Mouse (Mus musculus): Measurements from ENCODE around the gene Cmklr1. TPM values are rescaled to one million over a fixed set of nuclear protein-coding genes. Genes with fewer than 3 reads are reported as not detected.
"Not testable (repeated sequence)": the region's sequence is repeated elsewhere in the genome, so short reads cannot be mapped to it uniquely, and the experiment has no call there.

Cmklr1 gene
- total RNA-seq, 4 experiments from 2014 or later, result 14.2 to 27.6 (median 21.2) TPM

DNA sequence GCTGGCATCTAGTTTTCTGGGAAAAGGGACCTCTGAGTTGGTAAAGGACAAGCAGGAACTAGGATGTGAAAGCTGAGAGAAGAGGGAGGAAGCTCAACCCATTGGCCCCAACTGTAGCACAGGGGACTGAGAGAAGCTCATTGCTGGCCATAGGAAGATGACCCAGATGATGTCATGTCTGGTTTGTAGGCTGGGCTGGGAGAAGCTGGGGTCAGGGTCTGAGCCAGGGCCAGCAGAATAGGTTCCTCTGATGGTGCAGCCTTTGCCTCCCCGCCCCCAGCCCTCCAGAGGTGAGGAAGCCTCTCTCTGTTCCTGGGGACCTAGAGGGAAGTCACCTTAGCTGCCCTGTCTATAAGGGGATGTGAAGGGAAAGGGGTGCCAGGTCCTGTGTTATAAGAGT lies 31.1 kb downstream of the Cmklr1 start:
- DNase-seq, result no peak

DNA sequence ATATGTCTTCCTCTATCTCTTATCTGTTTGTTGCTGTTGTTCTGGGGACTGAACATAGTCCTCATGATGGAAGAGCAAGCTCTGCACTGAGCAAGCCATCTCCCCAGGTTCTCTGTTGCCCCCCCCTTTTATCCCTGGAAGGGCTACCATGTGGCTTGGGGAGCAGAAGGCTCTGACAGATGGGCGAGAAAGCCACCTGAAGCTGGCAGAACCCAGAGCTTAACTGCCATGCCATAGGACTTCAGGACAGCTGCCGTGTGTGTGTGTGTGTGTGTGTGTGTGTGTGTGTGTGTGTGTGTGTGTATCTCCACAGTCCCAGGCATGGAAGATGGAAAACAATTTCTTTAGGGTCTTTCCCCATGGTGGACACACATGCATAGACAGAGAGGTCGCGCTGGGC lies 31.5 kb downstream of the Cmklr1 start:
- no peak for DNase-seq

DNA sequence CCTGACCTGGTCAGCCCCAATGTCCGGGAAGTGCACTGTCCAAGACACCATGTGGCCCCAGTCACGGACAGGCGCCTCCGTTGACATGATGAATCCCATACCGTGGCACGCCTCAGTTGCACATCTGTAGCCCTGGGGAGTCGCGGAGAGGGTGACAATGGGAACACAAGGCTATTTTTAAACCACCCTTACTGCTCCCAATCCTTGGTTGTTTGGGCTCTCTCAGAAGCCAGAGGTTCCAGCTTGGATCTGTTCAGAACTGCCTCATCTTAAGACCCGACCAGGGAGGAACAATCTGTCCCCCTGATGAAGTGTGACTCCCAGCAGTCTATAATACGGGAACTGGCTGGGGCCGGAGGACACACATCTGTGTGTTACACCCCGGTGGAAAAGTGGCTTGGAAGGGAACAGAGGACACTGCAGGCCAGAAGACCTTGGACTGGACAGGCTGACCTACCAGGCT lies 38.4 kb downstream of the Cmklr1 start:
- no peak for DNase-seq

DNA sequence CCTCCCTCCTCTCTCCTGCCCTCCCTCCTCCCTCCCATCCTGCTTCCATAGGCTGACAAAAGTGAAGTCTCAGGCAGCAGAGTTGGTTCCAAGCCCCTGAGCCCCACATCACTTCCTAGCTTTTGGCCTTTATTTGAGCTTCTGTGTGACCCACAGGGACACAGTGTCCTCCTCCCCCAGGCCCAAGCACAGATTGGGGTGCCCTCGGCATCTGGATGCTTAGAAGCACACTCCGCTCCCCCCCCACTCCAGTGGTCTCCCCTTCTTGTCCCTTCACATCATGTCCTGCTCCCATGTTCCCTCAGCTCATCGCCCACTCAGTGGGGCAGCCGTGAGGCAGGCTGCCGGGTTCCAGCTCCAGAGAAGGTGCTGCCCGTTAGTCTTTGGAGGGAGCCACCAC lies 39.1 kb downstream of the Cmklr1 start:
- DNase-seq, result no peak

DNA sequence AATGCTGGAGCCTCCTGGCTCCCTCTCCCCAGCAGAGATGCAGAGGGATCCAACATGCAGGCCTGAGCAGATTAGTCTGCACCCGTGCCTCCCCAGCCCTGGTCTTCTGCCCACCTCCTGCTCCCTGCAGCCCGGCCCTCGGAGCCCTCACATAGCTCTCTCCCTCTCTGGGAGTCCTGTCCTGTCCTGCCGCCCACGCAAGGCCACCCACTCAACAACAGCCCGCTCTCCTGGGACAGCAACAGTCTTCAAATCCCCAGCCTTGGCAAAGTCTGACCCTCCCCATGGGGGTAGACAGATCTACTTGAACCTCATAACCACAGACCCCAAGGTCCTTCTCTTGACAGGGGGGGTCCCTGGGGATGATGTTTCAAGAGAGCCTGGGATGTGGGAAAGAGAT lies 39.7 kb downstream of the Cmklr1 start:
- DNase-seq, result no peak

DNA sequence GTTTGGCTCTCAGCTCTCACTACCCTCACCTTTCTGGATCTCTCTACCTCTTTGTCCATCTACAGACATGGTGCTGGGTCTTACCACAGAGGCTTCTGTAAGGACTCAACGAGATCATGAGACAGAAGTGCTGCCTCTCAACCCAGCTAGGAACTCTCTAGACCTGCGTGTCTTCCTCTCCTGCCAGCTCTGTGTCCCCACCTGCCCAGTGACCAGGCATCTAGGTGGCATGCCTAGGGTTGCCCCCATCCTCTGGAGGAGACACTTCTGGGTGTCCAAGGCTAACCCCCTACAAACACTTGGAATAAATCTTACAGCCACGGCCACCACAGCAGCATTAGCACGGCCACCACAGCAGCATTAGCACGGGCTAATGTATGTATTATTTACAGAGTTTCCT lies 40.3 kb downstream of the Cmklr1 start:
- DNase-seq, result no peak

DNA sequence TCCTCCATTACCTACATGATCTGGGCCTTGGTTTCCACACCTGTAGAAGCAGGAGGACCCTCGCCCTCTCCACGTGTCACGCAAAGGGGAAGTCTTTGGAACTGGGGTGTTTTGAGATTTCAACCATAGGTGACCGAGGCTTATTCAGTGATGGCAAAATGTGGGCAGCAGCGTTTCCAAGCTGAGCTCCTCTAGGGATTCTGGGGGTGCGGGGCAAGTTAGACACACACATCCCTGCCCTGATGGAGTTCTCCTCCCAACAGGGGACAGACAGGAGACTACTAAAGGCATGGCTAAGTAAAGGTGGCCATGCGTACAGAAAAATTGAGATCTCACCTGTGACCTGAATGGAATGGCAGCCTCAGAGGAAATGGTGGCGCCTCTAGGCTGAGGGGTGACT lies 41.7 kb downstream of the Cmklr1 start:
- no peak for DNase-seq

DNA sequence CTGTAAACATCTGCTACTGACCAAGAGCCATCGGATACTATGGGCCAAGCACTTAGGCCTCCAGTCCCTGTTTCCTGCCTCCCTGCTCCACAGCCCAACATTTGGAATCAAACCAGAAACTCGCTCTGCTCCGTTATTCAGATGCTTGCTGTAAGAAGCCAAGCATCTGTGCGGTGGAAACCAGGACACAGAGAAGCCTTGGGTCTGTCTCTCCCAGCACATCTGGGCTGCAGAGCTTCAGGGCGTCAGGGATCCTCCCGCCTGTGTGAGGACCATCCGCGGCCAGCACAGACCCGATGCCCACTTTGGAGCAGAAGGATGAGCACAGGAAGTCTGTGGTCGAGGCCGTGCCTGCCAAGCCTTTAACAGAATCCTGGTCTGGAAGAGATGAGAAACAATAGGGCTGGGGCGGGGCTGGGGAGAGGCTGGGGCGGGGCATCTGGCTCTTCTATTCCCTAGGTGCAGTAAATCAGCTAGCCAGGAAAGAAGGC lies 42.2 kb downstream of the Cmklr1 start:
- DNase-seq, result no peak

DNA sequence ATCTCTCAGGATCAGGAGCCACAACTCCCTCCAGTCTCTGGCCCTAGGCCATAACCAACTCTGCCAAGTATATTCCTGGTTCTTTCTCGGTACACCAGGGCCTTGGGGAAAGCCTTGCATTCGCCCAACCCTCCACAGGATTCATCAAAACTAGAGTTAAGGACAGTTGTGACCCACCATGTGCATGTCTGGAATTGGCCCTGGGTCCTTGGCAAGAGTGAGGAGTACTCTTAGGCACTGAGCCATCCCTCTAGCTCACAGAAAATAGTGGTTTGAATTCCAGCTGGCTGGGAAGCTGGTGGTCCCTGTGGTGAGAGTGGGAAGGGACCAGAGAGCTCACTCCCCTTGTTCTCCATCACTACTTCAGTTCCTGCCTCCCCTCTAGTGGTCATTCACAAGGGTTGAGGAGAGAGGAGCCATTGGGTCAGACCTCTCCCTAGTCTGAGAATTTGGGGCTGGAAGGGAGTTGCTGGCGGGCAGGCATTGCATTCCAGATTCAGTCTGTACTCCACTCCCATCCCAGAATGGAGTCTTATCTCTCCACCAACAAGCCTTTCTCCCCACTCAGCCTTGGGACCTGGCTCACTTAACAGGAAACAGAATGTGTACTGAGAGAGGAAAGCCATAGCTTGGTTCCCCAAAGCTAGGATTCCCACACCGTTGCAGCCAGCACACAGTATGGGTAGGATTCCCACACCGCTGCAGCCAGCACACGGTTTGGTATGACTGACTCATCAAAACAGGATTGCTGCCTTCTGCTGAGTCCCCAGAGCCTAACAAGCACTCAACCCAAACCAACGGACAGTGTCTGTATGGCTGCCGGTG lies 43.1 kb downstream of the Cmklr1 start:
- no peak for DNase-seq

DNA sequence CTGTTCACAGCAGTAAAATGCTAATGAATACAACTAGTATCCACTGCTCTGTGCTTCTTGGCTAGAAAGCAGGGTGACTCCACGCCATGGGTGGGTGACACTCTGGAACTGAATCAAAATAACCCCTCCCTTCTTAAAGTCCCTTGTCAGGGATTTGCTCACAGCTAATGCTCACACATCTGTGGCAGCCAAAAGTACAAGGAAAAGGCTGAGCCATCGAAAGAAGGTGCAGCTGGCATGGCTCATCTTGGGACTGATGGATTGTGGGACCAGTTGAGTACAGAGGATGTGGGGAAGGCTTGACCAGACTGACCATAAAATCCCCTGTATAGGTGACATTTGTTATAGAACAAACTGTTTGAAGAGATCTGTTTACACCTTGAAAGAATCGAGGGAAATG lies 44.1 kb downstream of the Cmklr1 start:
- no peak for DNase-seq

DNA sequence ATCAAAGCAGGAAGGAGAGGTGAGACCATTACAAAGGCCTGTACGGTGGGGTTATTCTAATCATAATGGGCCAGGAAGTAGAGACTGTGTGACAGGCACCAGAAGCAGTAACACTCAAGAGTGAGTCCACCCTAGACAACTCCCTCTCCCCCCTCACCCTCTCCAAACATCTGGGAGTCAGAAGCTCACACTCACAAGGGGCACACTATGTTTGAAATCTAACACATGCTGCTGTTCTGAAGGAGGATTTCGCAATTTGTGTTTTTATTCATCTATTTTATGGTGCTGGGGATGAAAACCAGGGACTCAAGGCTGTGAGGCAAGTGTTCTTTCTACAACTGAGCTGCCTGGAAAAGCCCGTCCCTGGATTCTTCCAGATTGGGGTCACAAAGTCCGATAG lies 45.5 kb downstream of the Cmklr1 start:
- no peak for DNase-seq

DNA sequence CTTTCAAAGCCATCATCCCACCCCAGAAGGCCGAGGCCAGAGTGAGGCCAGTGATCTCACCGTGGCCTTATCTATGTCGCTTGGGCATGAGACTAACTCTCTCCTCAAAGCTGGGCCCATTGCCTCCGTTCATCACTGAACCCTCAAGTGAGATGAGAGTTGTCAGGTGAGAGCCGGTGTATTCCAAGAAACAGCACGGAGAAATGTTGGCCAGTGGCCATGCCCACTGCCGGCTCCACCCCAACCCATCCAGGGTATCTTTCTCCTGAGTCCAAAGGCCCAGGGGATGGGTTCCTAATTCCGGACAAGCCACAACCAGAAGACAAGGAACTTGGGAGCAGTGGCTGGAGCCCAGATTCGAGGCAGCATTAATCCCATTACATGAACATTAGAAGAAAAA lies 46.8 kb downstream of the Cmklr1 start:
- no peak for DNase-seq

DNA sequence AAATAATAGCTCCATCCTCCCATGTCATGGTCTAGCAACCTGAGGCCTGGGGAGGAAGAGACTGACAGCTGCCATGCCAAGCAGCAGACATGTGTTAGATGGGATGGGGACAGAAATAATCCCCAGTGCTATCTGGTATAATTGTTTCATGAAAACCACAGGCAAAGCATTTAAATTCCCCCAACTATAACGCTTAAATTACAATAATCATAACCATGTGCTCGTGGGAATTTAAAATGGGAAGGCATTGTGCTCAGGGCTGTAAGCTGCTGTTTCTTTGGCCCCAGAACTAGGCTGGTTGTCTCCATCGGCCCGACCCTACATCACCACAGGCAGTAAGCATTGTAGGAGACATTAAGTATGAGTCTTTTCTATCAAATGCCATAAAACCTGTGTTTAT lies 49.4 kb downstream of the Cmklr1 start:
- no peak for DNase-seq

DNA sequence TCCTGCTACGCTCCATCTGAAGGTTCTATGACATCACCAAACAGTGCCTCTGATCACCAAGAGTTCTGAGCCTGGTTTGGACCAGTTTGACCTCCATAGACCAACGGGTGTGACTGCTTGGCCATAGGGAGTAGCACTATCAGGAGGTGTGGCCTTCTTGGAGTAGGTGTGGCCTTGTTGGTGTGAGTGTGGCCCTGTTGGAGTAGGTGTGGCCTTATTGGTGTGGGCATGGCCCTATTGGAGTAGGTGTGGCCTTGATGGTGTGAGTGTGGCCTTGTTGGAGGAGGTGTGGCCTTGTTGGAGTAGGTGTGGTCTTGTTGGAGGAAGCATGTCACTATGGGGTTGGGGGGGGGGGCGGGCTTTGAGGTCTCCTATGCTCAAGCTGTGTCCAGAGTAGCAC lies 50.0 kb downstream of the Cmklr1 start:
- no peak for DNase-seq

DNA sequence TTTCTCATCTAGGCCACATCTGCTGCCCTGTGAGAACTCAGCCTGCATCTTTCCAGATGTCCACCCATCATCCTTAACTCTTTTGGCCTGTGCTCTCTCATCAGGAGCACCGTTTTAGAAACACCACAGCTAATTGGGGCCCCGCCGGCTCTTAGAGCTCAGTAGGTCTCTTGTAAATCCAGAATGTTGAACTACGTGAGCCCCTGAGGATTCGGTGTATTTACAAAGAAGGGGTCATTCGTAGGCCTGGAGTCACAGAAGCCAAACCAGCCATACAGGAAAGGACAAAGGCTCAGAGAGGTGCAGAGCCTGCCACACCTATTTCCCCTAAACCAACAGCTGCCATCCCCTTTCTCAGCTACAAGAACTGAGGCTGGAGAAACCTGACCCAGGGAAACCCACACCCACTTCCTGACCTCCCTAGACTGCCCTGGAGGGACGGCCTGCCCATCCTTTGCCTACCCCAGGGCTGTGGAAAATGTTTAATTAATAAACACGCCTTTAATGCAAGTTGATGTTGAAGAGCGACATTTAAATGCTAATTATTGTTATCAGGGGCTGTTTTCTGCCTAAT lies 53.4 kb downstream of the Cmklr1 start:
- no peak for DNase-seq

DNA sequence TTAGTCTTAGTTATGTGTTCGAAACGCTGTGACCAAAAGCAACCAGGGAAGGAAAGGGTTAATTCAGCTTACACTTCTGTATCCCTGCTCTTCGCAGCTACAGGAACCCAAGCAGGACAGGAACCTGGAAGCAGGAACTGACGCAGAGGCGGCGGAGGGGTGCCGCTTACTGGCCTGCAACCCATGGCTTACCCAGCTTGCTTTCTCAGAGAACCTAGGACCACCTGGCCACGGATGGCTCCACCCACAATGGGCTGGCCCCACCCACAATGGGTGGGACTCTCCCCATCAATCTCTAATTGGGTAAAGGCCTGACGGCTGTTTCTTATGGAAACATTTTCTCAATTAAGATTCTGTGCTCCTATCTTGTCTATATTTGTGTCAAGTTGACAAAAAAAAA lies 54.0 kb downstream of the Cmklr1 start:
- DNase-seq, result no peak

DNA sequence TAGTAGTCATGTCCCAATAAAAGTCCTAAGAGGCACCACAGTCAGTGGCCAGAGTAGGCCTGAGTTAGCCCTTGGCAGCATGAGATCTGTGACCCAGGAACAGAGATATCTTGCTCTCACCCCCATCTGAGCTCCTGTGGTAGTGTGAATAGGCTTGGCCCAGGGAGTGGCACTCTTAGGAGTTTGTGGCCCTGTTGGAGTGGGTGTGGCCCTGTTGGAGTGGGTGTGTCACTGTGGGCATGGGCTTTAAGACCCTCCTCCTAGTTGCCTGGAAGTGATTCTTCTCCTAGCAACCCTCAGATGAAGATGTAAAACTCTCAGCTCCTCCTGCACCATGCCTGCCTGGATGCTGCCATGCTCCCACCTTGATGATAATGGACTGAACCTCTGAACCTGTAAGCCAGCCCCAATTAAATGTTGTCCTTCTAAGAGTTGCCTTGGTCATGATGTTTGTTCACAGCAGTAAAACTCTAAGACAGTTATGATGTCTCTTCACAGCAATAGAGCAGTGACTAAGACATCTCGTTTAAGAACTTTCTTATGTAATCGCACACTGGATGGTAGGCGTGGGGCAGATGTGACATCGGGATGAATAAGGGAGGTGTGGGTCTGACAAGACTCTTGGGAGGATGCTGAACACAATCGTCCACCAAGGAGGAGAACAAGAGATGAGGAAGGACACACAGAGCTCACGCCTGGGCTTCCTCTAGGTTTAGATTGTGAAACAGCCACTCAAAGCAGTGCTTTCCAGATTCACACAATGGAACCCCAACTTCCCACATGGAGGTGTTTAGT lies 56.1 kb downstream of the Cmklr1 start:
- no peak for DNase-seq

DNA sequence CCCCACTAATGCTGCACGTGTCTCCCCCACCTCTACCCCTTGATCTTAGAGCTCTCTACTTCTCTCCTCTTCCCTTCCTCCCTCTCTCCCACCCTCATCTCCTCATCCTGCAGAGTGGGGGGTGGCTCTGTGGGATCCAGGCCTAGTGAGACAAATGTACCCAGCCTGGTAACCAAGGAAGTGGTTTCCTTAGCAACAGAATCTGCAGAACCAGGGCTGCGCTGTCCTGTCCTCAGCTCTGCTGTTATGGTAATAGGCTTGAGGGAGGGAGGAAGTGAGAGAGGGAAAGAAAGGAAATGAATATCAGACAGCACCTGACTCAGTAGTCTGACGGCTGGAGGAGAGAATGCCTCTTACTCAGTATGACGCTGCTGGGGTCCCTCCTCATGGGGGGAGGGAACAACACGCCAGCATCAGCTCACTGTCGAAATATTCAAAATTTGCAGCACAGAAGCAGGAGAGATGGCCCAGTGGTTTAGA lies 58.4 kb downstream of the Cmklr1 start:
- DNase-seq, result no peak

DNA sequence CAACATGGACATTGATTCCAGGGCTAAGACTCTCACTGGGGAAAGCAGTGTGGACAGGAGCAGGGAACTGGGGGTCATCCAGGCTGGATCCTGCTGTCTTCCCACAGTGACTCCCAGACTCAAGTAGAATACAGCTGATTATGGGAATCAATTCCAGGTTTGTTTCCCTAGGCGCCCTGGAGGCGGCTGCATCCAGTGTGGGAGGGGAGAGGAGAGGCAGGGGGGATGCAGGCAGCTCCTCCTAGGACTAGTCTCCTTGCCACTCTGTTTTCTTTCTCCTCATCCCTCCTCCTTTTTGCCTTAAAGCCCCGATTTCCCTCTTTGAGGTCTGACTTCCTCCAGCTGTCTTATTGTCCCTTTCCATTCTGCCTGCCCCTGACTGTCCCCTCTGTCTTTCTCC lies 59.1 kb downstream of the Cmklr1 start:
- no peak for DNase-seq

DNA sequence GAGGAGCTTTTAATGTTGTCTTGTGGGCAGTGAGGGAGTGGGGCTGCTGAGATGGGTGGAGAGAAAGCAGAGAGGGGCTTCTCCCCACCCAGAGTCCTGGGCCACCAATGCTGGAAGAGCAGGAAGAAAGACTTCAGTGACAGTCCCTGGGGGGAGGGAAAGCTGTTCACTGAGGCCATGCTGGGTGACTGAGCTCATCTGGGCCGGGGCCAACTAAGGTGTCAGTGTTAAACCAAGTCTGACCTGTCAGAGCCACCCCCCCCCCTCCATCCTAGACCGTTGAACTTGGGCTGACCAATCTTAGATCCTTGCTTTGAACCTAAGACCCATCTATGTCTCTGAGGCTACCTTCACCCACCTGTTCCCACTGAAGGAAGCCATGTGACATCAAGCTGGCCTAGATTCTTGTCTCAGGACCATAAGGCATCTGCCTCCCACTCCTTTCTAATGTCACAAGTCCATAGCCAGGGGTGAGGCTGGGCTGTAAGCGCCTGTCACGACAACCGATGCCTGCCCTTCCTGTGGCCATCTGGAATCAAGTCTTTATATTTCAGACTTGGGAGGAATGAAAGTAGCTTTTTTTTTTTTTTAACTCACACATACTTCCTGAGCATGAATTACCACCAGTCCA lies 60.1 kb downstream of the Cmklr1 start:
- no peak for DNase-seq

DNA sequence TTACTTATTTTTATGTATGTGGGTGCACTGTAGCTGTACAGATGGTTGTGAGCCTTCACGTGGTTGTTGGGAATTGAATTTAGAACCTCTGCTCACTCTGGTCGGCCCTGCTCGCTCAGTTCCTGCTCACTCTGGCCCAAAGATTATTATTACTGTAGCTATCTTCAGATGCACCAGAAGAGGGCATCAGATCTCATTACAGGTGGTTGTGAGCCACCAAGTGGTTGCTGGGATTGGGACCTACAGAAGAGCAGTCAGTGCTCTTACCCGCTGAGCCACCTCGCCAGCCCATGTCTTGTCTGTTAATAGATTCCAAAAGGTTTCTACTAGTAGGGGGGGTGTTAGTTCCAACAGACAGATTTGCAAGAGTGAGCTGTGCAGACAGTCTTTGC lies 63.8 kb downstream of the Cmklr1 start:
- not testable (repeated sequence) for DNase-seq

DNA sequence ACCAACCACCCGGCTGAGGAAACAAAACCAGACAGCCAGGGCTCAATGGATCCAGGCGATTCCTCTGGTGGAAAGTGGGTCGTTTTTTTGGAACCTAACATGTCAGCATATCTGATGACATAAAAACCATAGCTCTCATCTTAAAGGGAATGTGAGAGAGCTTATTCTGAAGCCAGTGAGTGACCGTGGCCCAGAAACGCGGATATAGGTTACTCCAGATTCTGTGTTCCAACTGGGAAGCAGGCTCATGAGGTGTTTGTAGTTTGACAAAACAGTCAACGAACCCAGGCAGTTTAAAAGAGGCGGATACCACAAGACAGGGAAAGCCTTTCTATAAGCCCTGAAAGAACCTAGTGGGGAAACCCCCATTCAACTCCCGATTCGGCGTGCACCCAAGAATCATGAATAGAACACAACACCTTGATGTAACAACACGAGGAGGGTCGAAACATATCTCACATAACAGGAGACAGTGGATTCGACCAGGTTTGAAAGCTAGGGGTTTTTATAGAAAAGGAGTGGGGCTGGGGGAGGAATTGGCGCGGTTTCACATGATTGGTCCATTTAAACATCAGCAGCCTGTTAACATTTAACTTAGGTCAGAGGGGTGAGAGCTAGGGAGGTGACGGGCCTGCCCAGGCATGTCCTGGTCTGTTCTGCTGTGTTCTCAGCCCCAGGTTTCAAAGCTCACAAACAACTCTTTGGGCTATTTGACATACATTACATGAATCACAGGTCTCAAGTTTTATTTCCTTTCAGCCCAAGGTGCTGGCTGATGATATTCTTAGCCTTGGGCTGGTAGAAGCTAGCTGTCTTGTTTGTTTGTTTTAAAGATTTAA lies 64.4 kb downstream of the Cmklr1 start:
- not testable (repeated sequence) for DNase-seq

All from adrenal gland, adult 8-10 months (tissue).